Mouse (Mus musculus) MEL (cell line): ENCODE measurements around the gene Sipa1l1.

Experiments used
- ELF1 ChIP-seq: IDR thresholded peaks from 2 replicates; pipeline ENCODE4 v1.6.1; 2014; ENCODE audit warnings: low read depth, mild to moderate bottlenecking, inconsistent platforms, low read length, improper control_type of control experiment, moderate library complexity
- NRF1 ChIP-seq: IDR thresholded peaks from 2 replicates; pipeline ENCODE4 v1.6.1; 2014; ENCODE audit warnings: low read depth, mild to moderate bottlenecking, inconsistent platforms, low read length, improper control_type of control experiment, moderate library complexity; ENCODE audit not compliant: poor library complexity, insufficient read depth, severe bottlenecking
- USF1 ChIP-seq: IDR thresholded peaks from 2 replicates; pipeline ENCODE4 v1.6.1; 2014; ENCODE audit warnings: low read depth, mild to moderate bottlenecking, inconsistent platforms, low read length, improper control_type of control experiment, moderate library complexity
- ZKSCAN1 ChIP-seq: IDR thresholded peaks from 2 replicates; pipeline ENCODE4 v1.6.1; 2012; ENCODE audit warnings: low read depth, mild to moderate bottlenecking, inconsistent platforms, low read length, improper control_type of control experiment, moderate library complexity

DNA sequence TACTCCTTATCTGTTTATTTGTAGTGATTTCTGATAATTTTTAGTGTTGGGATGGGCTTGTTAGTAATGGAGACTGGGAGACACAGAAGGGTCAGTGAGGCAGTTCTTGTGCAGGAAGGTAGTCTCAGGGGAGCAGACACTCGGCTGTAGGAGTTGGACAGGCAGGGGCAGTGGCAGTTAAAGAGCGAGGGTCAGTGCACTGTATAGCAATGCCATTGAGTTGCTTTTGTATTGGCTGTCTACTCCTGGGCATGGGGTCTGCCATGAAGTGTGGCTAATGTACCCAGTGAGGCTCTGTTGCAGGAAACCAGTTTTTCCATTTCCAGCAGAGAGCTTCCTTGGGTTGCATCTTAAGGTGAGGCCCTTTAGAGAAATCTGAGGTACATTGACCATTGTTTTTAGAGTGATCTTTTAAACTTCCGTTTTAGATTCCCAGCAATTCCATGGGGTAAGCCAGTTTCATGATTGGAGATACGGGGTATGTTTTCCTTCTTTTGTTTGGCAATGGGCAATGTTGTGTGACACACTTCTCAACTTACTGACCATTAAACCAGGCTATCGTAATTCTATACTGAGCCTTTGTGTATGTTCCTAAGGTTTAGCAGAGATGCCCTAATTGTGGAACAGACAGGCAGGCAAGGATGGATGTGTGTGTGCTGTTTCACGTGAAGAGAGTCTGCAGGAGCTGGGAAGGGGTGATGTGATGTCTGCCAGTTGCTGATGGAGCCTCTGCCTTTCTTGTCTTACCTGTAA is 47.9 kb downstream of the Sipa1l1 start:
- TF ChIP-seq ZKSCAN1 (no peak), NRF1 (no peak), USF1 (no peak), ELF1 (no peak)
